Comparison of ENCODE assay signal across 15 mouse cellular contexts in genomic region chr1:92299041-92299440, GRCm38 (mm10).
DNase-seq lines count a peak whose midpoint lies in the region; TF ChIP-seq lines count a peak whose summit lies in the region.
"Had no signal": no experiment of that assay in that cellular context is flagged by ENCODE, and none has a peak within 500 bp of the region (broad histone marks: within the 10 kb centered on the region; RNA-seq: fewer than 3 reads in every experiment).

No protein-coding gene starts in this region.

- 62% methylated on average over 7 of the region's 7 CpGs for WGBS in heart, adult 2 months

- no peaks in the 10 kb centered on the region for H3K4me1 ChIP-seq in heart, adult 2 months (ENCODE audit: control insufficient read depth, insufficient read depth, low read length)
- H3K4me1 ChIP-seq: heart, embryonic 15.5 days; liver, embryonic 15.5 days had no signal

- intact Hi-C loops in heart, adult 2 months (cut with DNase I), result no loop called here

- no peak for TF ChIP-seq CTCF in heart, adult 2 months (IDR thresholded peaks at IDR 0.05)

- H3K27ac ChIP-seq in heart, adult 2 months, result no peak overlapping the region
- H3K27ac ChIP-seq: heart, embryonic 15.5 days; liver, embryonic 15.5 days had no signal

- peak; percentile 78 for DNase-seq in right cerebral cortex, adult 18-20 months
- DNase-seq in right cerebral cortex, postnatal 4 days, result no peak
- DNase-seq in left cerebral cortex, adult 9 months (ENCODE audit: low spot score in 2 of 2), result peak; percentile 61 to 65
- peak; percentile 52 to 75 for DNase-seq in right cerebral cortex, postnatal 36 days (ENCODE audit: low spot score in 2 of 2)
- DNase-seq in ovary, postnatal 36 days (ENCODE audit: low spot score), result no peak
- no peak for DNase-seq in MN1 (ENCODE audit: low spot score)
- no peak for DNase-seq in heart, adult 2 months
- DNase-seq: adrenal gland, postnatal 10 days; cerebellum, postnatal 14 days; kidney, adult 9 months; kidney, postnatal 4 days; lung, postnatal 14 days had no signal

- no peaks in the 10 kb centered on the region for H3K79me2 ChIP-seq in heart, adult 2 months (replicated peaks; ENCODE audit: control insufficient read depth, insufficient read depth, low read length)

- H3K4me3 ChIP-seq in heart, adult 2 months, result no peak overlapping the region
- H3K4me3 ChIP-seq: erythroblast, embryonic 14.5 days; heart, embryonic 15.5 days; liver, embryonic 15.5 days had no signal

- H3K9ac ChIP-seq in heart, adult 2 months (ENCODE audit: low read depth, low read length), result no peak overlapping the region
- H3K9ac ChIP-seq: heart, embryonic 15.5 days; liver, embryonic 15.5 days had no signal

- TF ChIP-seq POLR2A in heart, adult 2 months (IDR thresholded peaks at IDR 0.05; ENCODE audit: insufficient read depth, low read depth, low read length), result no peak

- no peaks in the 10 kb centered on the region for H3K27me3 ChIP-seq in heart, adult 2 months (ENCODE audit: control insufficient read depth, insufficient read depth, low read length)
- H3K27me3 ChIP-seq: heart, embryonic 15.5 days; liver, embryonic 15.5 days had no signal

- H3K36me3 ChIP-seq in heart, adult 2 months (ENCODE audit: control insufficient read depth, insufficient read depth, low read length), result no peaks in the 10 kb centered on the region
- H3K36me3 ChIP-seq: heart, embryonic 15.5 days; liver, embryonic 15.5 days had no signal

- TF ChIP-seq EP300 in heart, adult 2 months (IDR thresholded peaks at IDR 0.05; ENCODE audit: insufficient read depth, low read depth, low read length), result no peak

Comparison
In these comparisons a context has a peak if more than half of its experiments do, and no peak if none do; other contexts are left out.
1. DNase-seq: peak in right cerebral cortex, adult 18-20 months (single experiment), left cerebral cortex, adult 9 months (2 of 2) and right cerebral cortex, postnatal 36 days (2 of 2); none in right cerebral cortex, postnatal 4 days (single experiment), ovary, postnatal 36 days (single experiment), MN1 (single experiment) and heart, adult 2 months (0 of 2).